Mouse (Mus musculus): ENCODE data around the gene Prl2c5.
A peak's percentile ranks its signal among the peaks of the same experiment; 100 is the strongest.
"Not testable (repeated sequence)": the region's sequence is repeated elsewhere in the genome, so short reads cannot be mapped to it uniquely, and the experiment has no call there.

The Prl2c5 gene

DNA sequence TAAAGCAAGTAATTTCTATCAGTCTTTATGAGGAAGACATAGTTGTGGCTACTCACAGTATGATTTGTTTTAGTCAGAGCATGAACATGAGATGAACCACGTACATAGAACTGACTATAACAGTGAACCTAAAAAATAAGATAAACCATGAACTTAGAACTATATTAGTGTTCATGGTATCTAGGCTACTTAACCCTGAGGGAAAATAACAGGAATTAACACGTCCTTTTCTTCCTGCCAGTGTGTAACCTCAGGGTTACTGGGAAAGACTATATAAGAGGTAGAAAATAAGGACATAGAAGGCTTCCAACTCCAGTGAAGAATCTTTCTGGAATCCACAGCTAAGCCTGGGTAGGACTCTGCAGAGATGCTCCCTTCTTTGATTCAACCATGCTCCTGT lies at the start of gene Prl2c5:
Prl2c5 (plus strand) TSS at position 301 of the 400 bp plus-strand sequence.
- not testable (repeated sequence) for DNase-seq (ENCODE audit: low spot score)

DNA sequence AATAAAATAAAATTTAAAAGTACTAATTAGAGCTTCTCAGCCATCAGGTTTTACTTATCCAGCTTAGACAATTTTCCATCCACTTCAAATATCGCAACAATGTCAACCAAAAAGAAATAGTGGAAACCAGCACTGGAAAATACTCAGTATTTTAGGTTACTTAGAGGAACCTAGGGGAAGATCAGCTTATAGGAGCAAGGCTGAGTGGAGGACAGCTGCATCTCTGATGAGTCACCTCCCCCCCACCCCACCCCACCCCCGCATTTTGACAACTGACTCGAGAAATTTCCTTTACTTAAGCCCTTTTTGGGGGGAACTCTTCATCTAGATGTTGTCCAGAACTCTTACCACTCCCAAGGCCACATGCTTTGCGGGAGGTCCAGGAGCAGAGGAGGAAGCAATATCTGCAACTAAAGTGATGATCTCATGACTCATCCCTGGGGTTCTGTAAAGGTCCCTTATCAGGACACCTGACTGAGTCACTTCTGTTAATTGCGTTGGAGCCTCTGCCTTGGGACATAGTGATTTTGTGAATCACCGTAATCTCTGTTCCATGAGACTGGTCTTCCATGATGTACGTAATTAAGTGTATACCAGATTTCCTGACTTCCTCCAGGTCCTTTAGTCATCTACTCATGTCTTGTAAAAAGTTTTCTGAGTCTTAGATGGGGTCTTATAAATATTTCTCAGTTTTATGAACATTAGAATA lies 19.6 kb upstream of the Prl2c5 start:
- not testable (repeated sequence) for DNase-seq (ENCODE audit: low spot score)

DNA sequence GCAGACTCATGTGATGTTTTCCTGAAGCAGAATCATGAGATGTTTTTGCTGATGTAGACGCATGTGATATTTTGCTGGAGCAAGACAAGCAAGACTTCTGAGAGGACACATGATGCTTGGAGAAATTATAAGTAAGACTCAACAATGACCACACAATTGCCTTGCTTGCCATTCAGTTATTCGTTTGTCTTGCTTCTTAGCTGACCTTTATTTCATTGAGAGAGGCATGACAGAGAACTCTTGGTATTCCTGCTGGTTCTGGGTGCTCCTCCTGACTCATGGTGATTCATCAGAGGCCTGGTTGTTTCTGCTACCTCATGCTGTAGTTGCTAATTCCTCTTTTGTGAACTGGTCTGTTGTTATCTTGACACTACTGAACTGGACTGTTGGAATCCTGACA lies 13.9 kb upstream of the Prl2c5 start:
- not testable (repeated sequence) for DNase-seq (ENCODE audit: low spot score)

DNA sequence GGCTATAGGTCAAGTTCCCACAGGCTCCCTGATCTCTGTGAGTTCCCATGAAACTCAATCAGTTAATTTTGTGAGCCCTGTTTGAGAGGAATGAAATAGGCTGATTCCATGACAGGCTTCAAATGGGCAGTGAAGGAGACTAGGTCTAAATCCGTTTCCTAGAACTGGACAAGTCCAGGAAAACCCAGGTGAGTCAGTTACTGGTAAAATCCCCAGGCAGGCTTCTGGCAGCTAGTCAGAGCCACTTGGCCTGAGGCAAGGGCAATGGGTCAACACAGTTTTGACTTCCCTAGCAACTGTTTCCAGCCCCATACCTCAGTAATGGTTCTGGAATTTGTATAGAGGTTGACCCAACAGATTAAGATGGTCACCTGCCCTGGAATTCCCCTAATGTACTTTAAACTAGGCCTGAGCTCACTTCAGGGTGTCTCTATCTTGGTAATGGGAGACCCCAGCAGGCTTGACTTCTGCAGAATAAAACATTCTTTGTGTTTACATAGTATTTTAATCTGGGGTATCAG lies 8.8 kb upstream of the Prl2c5 start:
- not testable (repeated sequence) for DNase-seq (ENCODE audit: low spot score)

DNA sequence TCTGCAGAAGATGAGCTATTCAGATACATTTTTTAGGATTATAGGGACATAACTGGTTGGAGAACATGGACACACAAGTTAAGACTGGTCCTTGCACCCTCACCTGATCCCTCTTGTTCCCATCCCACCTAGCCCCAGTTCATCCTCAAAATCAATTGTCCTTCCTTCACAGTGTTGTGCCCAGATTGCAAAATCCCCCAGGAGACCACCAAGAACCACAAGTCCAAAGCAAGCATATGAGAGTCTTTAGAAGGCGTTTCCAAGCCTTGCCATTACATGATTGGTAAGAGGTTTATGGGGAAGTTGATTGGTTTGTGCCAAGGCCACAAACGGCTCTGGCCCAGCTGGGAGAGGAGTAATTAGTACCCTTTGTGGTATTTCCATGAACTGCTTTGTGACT lies 6.8 kb upstream of the Prl2c5 start:
- not testable (repeated sequence) for DNase-seq (ENCODE audit: low spot score)

DNA sequence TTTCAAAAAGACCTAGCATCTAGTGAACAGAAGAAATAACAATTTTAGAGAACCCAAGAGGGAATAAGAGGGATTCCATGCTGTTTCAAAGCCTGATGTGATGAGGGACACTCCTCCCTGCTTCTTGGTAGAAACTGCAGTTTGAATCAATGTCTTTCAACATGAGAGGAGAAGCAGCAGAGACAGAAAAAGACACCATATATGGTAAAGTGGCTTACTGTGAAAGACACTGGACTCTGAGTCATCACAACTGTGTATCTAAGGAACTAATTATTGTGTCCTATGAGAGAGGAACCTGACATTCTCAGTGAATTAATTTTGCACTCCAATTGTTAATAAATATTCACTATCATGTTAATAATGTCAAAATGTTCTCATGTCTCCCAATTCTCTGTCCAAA lies 28.7 kb downstream of the Prl2c5 start:
- DNase-seq (ENCODE audit: low spot score) = not testable (repeated sequence)

DNA sequence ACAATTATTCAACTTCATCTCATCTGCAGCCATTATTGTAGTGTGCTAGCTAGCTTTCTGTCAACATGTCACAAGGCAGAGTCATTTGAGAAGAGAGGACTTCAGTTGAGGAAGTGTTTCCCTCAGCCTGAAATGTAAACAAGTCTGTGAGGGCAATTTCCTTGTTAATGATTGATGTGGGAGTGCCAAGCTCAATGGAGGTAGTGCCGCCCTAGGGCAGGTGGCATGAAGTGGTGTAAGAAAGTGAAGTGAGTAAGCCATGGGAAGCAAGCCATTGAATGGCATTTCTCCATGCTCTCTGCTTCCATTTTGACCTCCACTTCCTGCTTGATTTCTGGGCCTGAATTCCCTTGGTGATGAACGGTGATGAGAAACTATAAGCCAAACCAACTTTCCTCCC lies 33.8 kb downstream of the Prl2c5 start:
- DNase-seq (ENCODE audit: low spot score) = not testable (repeated sequence)

DNA sequence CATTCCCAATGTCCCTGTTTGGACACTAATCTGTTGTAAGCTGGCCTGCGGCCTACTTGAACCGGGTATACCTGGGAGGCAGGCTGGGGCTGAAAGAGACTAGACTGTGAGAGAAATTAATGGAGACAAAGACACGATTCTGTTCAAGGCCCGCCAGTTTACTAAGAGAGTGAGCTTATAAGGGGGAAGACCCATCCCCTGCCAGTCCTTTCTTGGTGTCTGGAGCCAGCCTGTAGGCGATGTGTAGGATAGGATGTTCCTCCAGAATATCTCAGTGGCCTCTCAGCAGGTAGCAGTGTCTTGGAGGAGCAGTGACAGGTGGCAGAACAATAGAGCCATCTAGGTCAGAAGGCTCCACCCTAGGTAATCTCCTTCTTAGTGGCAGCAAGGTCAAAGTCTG lies 37.7 kb downstream of the Prl2c5 start:
- DNase-seq (ENCODE audit: low spot score) = not testable (repeated sequence)

DNA sequence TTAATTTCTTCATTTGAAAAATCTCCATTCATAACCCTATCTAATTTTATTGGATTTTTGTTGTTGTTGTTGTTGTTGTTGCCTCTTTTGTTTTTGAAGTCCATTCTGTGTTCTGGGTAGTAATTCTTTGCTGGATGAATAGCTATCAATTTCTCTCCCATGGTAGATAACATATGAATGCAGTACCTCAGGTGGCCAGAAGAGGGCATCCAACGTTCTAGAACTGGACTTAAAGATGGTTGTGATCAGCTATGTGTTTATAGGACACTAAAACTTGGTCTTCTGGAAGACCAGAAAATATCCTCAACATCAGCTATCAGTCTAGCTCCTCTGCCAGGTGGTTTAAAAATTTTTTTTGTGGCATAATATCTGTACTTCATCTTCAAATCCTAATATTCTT lies 54.9 kb downstream of the Prl2c5 start:
- DNase-seq (ENCODE audit: low spot score) = peak; percentile 52

Measured in urinary bladder, postnatal 25 days (tissue).